ENCODE assay signal across 8 mouse cellular contexts in genomic region chr1:155091374-155091841, GRCm38 (mm10). TPM values are rescaled to one million over a fixed set of nuclear protein-coding genes. Genes with fewer than 3 reads are reported as not detected.
DNase-seq lines count a peak whose midpoint lies in the region; ATAC-seq and TF ChIP-seq lines count a peak whose summit lies in the region.

No protein-coding gene starts in this region.

- H3K4me2 ChIP-seq in forebrain, embryonic 14.5 days (ENCODE audit: low read length) = no peak overlapping the region
- peak overlapping the region; percentile 31; the same call in 1 of the 2 replicates for H3K4me2 ChIP-seq in lung, embryonic 14.5 days
- no peak overlapping the region for H3K4me2 ChIP-seq in neural tube, embryonic 14.5 days (ENCODE audit: low read depth, low read length)

- H3K4me3 ChIP-seq in forebrain, embryonic 10.5 days = no peak overlapping the region
- H3K4me3 ChIP-seq in forebrain, embryonic 14.5 days (ENCODE audit: low read depth, low read length) = no peak overlapping the region
- H3K4me3 ChIP-seq in lung, embryonic 14.5 days (ENCODE audit: low read depth, low read length) = no peak overlapping the region
- H3K4me3 ChIP-seq in neural tube, embryonic 14.5 days (ENCODE audit: low read depth, low read length) = no peak overlapping the region

- H3K9ac ChIP-seq in forebrain, embryonic 14.5 days (ENCODE audit: low read length) = no peak overlapping the region
- H3K9ac ChIP-seq in lung, embryonic 14.5 days = no peak overlapping the region
- H3K9ac ChIP-seq in neural tube, embryonic 14.5 days (replicated peaks; ENCODE audit: low read depth, low read length) = no peak overlapping the region

- peaks cover 43% of the 10 kb centered on the region for H3K27me3 ChIP-seq in forebrain, embryonic 10.5 days (ENCODE audit: poor library complexity, severe bottlenecking)
- no peaks in the 10 kb centered on the region for H3K27me3 ChIP-seq in forebrain, embryonic 14.5 days (replicated peaks; ENCODE audit: control insufficient read depth, insufficient read depth, low read length)
- H3K27me3 ChIP-seq in lung, embryonic 14.5 days (ENCODE audit: insufficient read depth, low read length) = no peaks in the 10 kb centered on the region
- H3K27me3 ChIP-seq in neural tube, embryonic 14.5 days (ENCODE audit: control insufficient read depth, insufficient read depth, low read length) = no peaks in the 10 kb centered on the region

- H3K36me3 ChIP-seq in forebrain, embryonic 10.5 days (replicated peaks) = peaks cover 15% of the 10 kb centered on the region
- peaks cover 4% of the 10 kb centered on the region; the same call in 1 of the 2 replicates for H3K36me3 ChIP-seq in forebrain, embryonic 14.5 days (ENCODE audit: control insufficient read depth, insufficient read depth, low read length)
- H3K36me3 ChIP-seq in lung, embryonic 14.5 days (ENCODE audit: insufficient read depth) = peaks cover 6% of the 10 kb centered on the region; the same call in 1 of the 2 replicates
- H3K36me3 ChIP-seq in neural tube, embryonic 14.5 days (ENCODE audit: control insufficient read depth, insufficient read depth, low read length) = no peaks in the 10 kb centered on the region

- ATAC-seq in forebrain, embryonic 14.5 days = no peak
- ATAC-seq in lung, embryonic 14.5 days (ENCODE audit: insufficient read depth) = no peak
- ATAC-seq in neural tube, embryonic 14.5 days (ENCODE audit: low read depth) = no peak

- H3K27ac ChIP-seq in forebrain, embryonic 10.5 days = peak overlapping the region; percentile 81
- H3K27ac ChIP-seq in forebrain, embryonic 14.5 days (ENCODE audit: low read depth, low read length) = no peak overlapping the region; the same call in 1 of the 2 replicates
- H3K27ac ChIP-seq in lung, embryonic 14.5 days (ENCODE audit: low read depth) = peak overlapping the region; percentile 92
- H3K27ac ChIP-seq in neural tube, embryonic 14.5 days (ENCODE audit: low read depth, low read length) = peak overlapping the region; percentile 5; the same call in 1 of the 2 replicates

- DNase-seq in forebrain, embryonic 10.5 days (ENCODE audit: extremely low spot score, low spot score) = no peak
- no peak for DNase-seq in forebrain, embryonic 14.5 days (ENCODE audit: low spot score)
- no peak for DNase-seq in lung, embryonic 14.5 days
- DNase-seq in lung, postnatal 25 days (ENCODE audit: low spot score) = no peak
- peak; percentile 35 for DNase-seq in heart, postnatal 4 days
- no peak for DNase-seq in cerebellum, postnatal 25 days
- DNase-seq in kidney, postnatal 14 days = no peak

- TF ChIP-seq CTCF in lung, embryonic 14.5 days (IDR thresholded peaks at IDR 0.05; ENCODE audit: low read depth) = no peak

- no peaks in the 10 kb centered on the region for H3K9me3 ChIP-seq in forebrain, embryonic 10.5 days
- no peaks in the 10 kb centered on the region for H3K9me3 ChIP-seq in forebrain, embryonic 14.5 days (replicated peaks; ENCODE audit: control insufficient read depth, low read length)
- H3K9me3 ChIP-seq in lung, embryonic 14.5 days (ENCODE audit: low read depth, low read length) = no peaks in the 10 kb centered on the region
- H3K9me3 ChIP-seq in neural tube, embryonic 14.5 days (ENCODE audit: control insufficient read depth, low read length) = no peaks in the 10 kb centered on the region

- H3K4me1 ChIP-seq in forebrain, embryonic 10.5 days = peaks cover 64% of the 10 kb centered on the region
- peaks cover 49% of the 10 kb centered on the region for H3K4me1 ChIP-seq in forebrain, embryonic 14.5 days (ENCODE audit: control insufficient read depth, insufficient read depth, low read length)
- peaks cover 53% of the 10 kb centered on the region for H3K4me1 ChIP-seq in lung, embryonic 14.5 days (ENCODE audit: insufficient read depth)
- H3K4me1 ChIP-seq in neural tube, embryonic 14.5 days (ENCODE audit: control insufficient read depth, insufficient read depth, low read length) = peaks cover 28% of the 10 kb centered on the region

- WGBS in forebrain, embryonic 10.5 days = 85% methylated on average over 7 of the region's 7 CpGs
- 78% methylated on average over 7 of the region's 7 CpGs for WGBS in forebrain, embryonic 14.5 days
- WGBS in lung, embryonic 14.5 days = 59% methylated on average over 7 of the region's 7 CpGs
- WGBS in neural tube, embryonic 14.5 days = 61% methylated on average over 7 of the region's 7 CpGs

RNA-seq across cellular contexts. Expression of gene Ier5, which starts 8.0 kb away (rescaled TPM):
- 3.6 and 4.1 TPM in 2 replicates for polyA plus RNA-seq in forebrain, embryonic 10.5 days (2016; fragmentation: Nextera tagmentation; extraction: Ambion mirVana)
- 19.5 and 24.6 TPM in 2 replicates for polyA plus RNA-seq in forebrain, embryonic 14.5 days (2014; fragmentation: Nextera tagmentation; extraction: Ambion mirVana)
- polyA plus RNA-seq in lung, embryonic 14.5 days (2014; fragmentation: Nextera tagmentation; extraction: Ambion mirVana) = 14.6 and 15.1 TPM in 2 replicates
- 10 to 100 TPM; 26.1 to 26.6 TPM for total RNA-seq in heart, postnatal 4 days (2021)
- 6.5 and 7.2 TPM in 2 replicates for polyA plus RNA-seq in neural tube, embryonic 14.5 days (2014; fragmentation: Nextera tagmentation; extraction: Ambion mirVana)

RNA-seq across cellular contexts. Expression of gene Mr1, which starts 55.2 kb away (rescaled TPM):
- polyA plus RNA-seq in forebrain, embryonic 10.5 days (2016; fragmentation: Nextera tagmentation; extraction: Ambion mirVana) = 0.36 and 0.47 TPM in 2 replicates
- 0.80 and 1.2 TPM in 2 replicates for polyA plus RNA-seq in forebrain, embryonic 14.5 days (2014; fragmentation: Nextera tagmentation; extraction: Ambion mirVana)
- 13.6 and 13.7 TPM in 2 replicates for polyA plus RNA-seq in lung, embryonic 14.5 days (2014; fragmentation: Nextera tagmentation; extraction: Ambion mirVana)
- 1 to 10 TPM; 8.8 to 9.4 TPM for total RNA-seq in heart, postnatal 4 days (2021)
- 1.0 and 1.3 TPM in 2 replicates for polyA plus RNA-seq in neural tube, embryonic 14.5 days (2014; fragmentation: Nextera tagmentation; extraction: Ambion mirVana)
